Mouse (Mus musculus) limb, embryonic 14.5 days (tissue): Measurements from ENCODE around the gene Cfd. TPM values are rescaled to one million over a fixed set of nuclear protein-coding genes. Genes with fewer than 3 reads are reported as not detected.

Experiments used
- ATAC-seq: fragments of 200-750 bp; cut with Nextera tagmentation; 2 replicates; pipeline ENCODE4 v1.8.0; 2017; ENCODE audit warnings: low read depth, moderate number of reproducible peaks, moderate TSS enrichment; ENCODE audit not compliant: low FRiP score
- DNase-seq: peaks from one replicate; pipeline ENCODE4 v3.0.0-alpha.2; 2015; ENCODE audit warnings: low spot score
- H3K27ac ChIP-seq: fragments of 300-500 bp; sonication (generic); replicated peaks from 2 replicates; pipeline ENCODE4 v1.5.1; 2014; ENCODE audit warnings: low read depth, mild to moderate bottlenecking, low read length, moderate library complexity, mixed read lengths
- H3K27me3 ChIP-seq: fragments of 300-500 bp; sonication (generic); 2 replicates; pipeline ENCODE4 v1.6.1; 2014; ENCODE audit warnings: low read length, mixed read lengths; ENCODE audit not compliant: control insufficient read depth, insufficient read depth
- H3K36me3 ChIP-seq: fragments of 300-500 bp; sonication (generic); 2 replicates; pipeline ENCODE4 v1.6.1; 2014; ENCODE audit warnings: mild to moderate bottlenecking, low read length, moderate library complexity, mixed read lengths; ENCODE audit not compliant: control insufficient read depth, insufficient read depth
- H3K4me1 ChIP-seq: fragments of 300-500 bp; sonication (generic); 2 replicates; pipeline ENCODE4 v1.6.1; 2014; ENCODE audit warnings: antibody characterized with exemption, low read length, mixed read lengths; ENCODE audit not compliant: control insufficient read depth, insufficient read depth
- H3K4me2 ChIP-seq: fragments of 300-500 bp; sonication (generic); replicated peaks from 2 replicates; pipeline ENCODE4 v1.6.1; 2014; ENCODE audit warnings: low read depth, mild to moderate bottlenecking, low read length, moderate library complexity; ENCODE audit not compliant: severe bottlenecking
- H3K4me3 ChIP-seq: fragments of 300-500 bp; sonication (generic); replicated peaks from 2 replicates; pipeline ENCODE4 v1.5.1; 2014; ENCODE audit warnings: low read length
- H3K9ac ChIP-seq: fragments of 300-500 bp; sonication (generic); 2 replicates; pipeline ENCODE4 v1.6.1; 2014; ENCODE audit warnings: mild to moderate bottlenecking, low read depth, low read length, moderate library complexity; ENCODE audit not compliant: severe bottlenecking
- H3K9me3 ChIP-seq: fragments of 300-500 bp; sonication (generic); 2 replicates; pipeline ENCODE4 v1.6.1; 2016; ENCODE audit warnings: low read length; ENCODE audit not compliant: control insufficient read depth
- POLR2A ChIP-seq: fragments of 200-500 bp; IDR thresholded peaks from 2 replicates; pipeline ENCODE4 v1.8.0; 2012; ENCODE audit warnings: inconsistent platforms, mild to moderate bottlenecking, moderate library complexity, borderline replicate concordance; ENCODE audit not compliant: insufficient read depth, insufficient read length; ENCODE audit errors: extremely low read depth
- WGBS: fragments of 180-500 bp; shearing (Covaris S2); extraction: QIAGEN DNeasy Blood & Tissue Kit; methylation state at CpG from one replicate; pipeline ENCODE4 v1.1.7; 2014; 5-methylcytosine and 5-hydroxymethylcytosine counted together
- polyA plus RNA-seq, 2 experiments: library from polyadenylated mRNA; depleted of rRNA in 1 of 2; stranded (reverse) in 1 of 2; unstranded in 1 of 2; fragments of >200 nt; fragmentation: Nextera tagmentation in 1 of 2; extraction: Ambion mirVana in 1 of 2; gene quantifications; 2 replicates each; pipeline versions ENCODE4 v1.2.1 to v1.2.3; 2012 to 2014

The Cfd gene
- polyA plus RNA-seq, 2 experiments: 1.1 TPM; not detected in 1

- no peak overlapping the region for H3K9ac ChIP-seq
- WGBS: 57% methylated on average over 3 of the region's 3 CpGs
- peak overlapping the region; percentile 99 for H3K27ac ChIP-seq
- no peak for TF ChIP-seq POLR2A
- peaks cover 28% of the 10 kb centered on the region for H3K4me1 ChIP-seq
- DNase-seq: no peak
- H3K27me3 ChIP-seq: no peaks in the 10 kb centered on the region
- peak overlapping the region; percentile 82 for H3K4me2 ChIP-seq
- no peaks in the 10 kb centered on the region for H3K9me3 ChIP-seq
- ATAC-seq: no peak
- H3K36me3 ChIP-seq: peaks cover 10% of the 10 kb centered on the region
- no peak overlapping the region for H3K4me3 ChIP-seq
These were observed 39.0 kb upstream of the Cfd start for GRCm38 (mm10) chr10:79851653-79852052.

GRCm38 (mm10) chr10:79852107-79852789 is 38.4 kb upstream of the Cfd start:
- H3K36me3 ChIP-seq: peaks cover 16% of the 10 kb centered on the region
- H3K4me3 ChIP-seq: peak overlapping the region; percentile 99; the same call in 1 of the 2 replicates
- no peak for TF ChIP-seq POLR2A
- peak overlapping the region; percentile 82 for H3K4me2 ChIP-seq
- ATAC-seq: no peak
- WGBS: 30% methylated on average over 9 of the region's 9 CpGs
- no peaks in the 10 kb centered on the region for H3K27me3 ChIP-seq
- H3K4me1 ChIP-seq: peaks cover 34% of the 10 kb centered on the region
- H3K9ac ChIP-seq: peak overlapping the region; percentile 99; the same call in 1 of the 2 replicates
- no peaks in the 10 kb centered on the region for H3K9me3 ChIP-seq
- peak overlapping the region; percentile 99 for H3K27ac ChIP-seq
- DNase-seq: peak; percentile 60

GRCm38 (mm10) chr10:79852827-79853226 is 37.8 kb upstream of the Cfd start:
- H3K4me3 ChIP-seq: peak overlapping the region; percentile 99
- ATAC-seq (no peak), DNase-seq (no peak)
- H3K27me3 ChIP-seq: no peaks in the 10 kb centered on the region
- no peaks in the 10 kb centered on the region for H3K9me3 ChIP-seq
- 24% methylated on average over 8 of the region's 8 CpGs for WGBS
- H3K4me2 ChIP-seq: peak overlapping the region; percentile 82
- peaks cover 40% of the 10 kb centered on the region for H3K4me1 ChIP-seq
- peak overlapping the region; percentile 99 for H3K9ac ChIP-seq
- H3K36me3 ChIP-seq: peaks cover 22% of the 10 kb centered on the region
- H3K27ac ChIP-seq: peak overlapping the region; percentile 99
- no peak for TF ChIP-seq POLR2A

GRCm38 (mm10) chr10:79853392-79853791 is 37.3 kb upstream of the Cfd start:
- TF ChIP-seq POLR2A: peak; percentile 74; the same call in 1 of the 2 replicates
- Histone ChIP-seq H3K4me2 (peak overlapping the region; percentile 82), H3K4me1 (peaks cover 45% of the 10 kb centered on the region), H3K4me3 (peak overlapping the region; percentile 99), H3K27ac (peak overlapping the region; percentile 99), H3K9ac (peak overlapping the region; percentile 99), H3K9me3 (no peaks in the 10 kb centered on the region), H3K27me3 (no peaks in the 10 kb centered on the region), H3K36me3 (peaks cover 28% of the 10 kb centered on the region)
- peak; percentile 58 for ATAC-seq
- 0% methylated on average over 15 of the region's 15 CpGs for WGBS
- DNase-seq: peak; percentile 98

- H3K4me1 ChIP-seq: peaks cover 47% of the 10 kb centered on the region
- H3K4me2 ChIP-seq: peak within 1 kb of the TSS; percentile 98
- no peaks in the 10 kb centered on the region for H3K27me3 ChIP-seq
- peaks cover 35% of the 10 kb centered on the region for H3K36me3 ChIP-seq
- H3K4me3 ChIP-seq: peak within 1 kb of the TSS; percentile 99
- peak; percentile 91; the same call in 1 of the 2 replicates for TF ChIP-seq POLR2A
- DNase-seq: peak; percentile 100
- H3K9ac ChIP-seq: peak within 1 kb of the TSS; percentile 99
- peak within 1 kb of the TSS; percentile 99 for H3K27ac ChIP-seq
- under 1% methylated on average over 75 of the region's 75 CpGs for WGBS
- ATAC-seq: peak; percentile 91
- no peaks in the 10 kb centered on the region for H3K9me3 ChIP-seq
These were observed 36.5 kb upstream of the Cfd start, which contains the start of gene Ptbp1 for GRCm38 (mm10) chr10:79853860-79854795. Ptbp1 (plus strand) TSS chr10:79854427.
